Mouse (Mus musculus) forebrain, embryonic 12.5 days (tissue): ENCODE data around the gene Hmces. TPM values are rescaled to one million over a fixed set of nuclear protein-coding genes. Genes with fewer than 3 reads are reported as not detected.

Experiments
- ATAC-seq: fragments of 200-750 bp; cut with Nextera tagmentation; 2 replicates; pipeline ENCODE4 v1.8.0; 2017; ENCODE audit warnings: moderate TSS enrichment; ENCODE audit not compliant: low FRiP score
- H3K27ac ChIP-seq: fragments of 300-500 bp; sonication (generic); 2 replicates; pipeline ENCODE4 v1.5.1; 2016; ENCODE audit warnings: mild to moderate bottlenecking
- H3K27me3 ChIP-seq: fragments of 300-500 bp; sonication (generic); 2 replicates; pipeline ENCODE4 v1.6.1; 2016; ENCODE audit warnings: mild to moderate bottlenecking
- H3K36me3 ChIP-seq: fragments of 300-500 bp; sonication (generic); replicated peaks from 2 replicates; pipeline ENCODE4 v1.6.1; 2016; ENCODE audit warnings: mild to moderate bottlenecking
- H3K4me1 ChIP-seq: fragments of 300-500 bp; sonication (generic); 2 replicates; pipeline ENCODE4 v1.6.1; 2016
- H3K4me2 ChIP-seq: fragments of 300-500 bp; sonication (generic); 2 replicates; pipeline ENCODE4 v1.6.1; 2016; ENCODE audit warnings: mild to moderate bottlenecking, moderate library complexity
- H3K4me3 ChIP-seq: fragments of 300-500 bp; sonication (generic); replicated peaks from 2 replicates; pipeline ENCODE4 v1.5.1; 2016; ENCODE audit warnings: mild to moderate bottlenecking
- H3K9ac ChIP-seq: fragments of 300-500 bp; sonication (generic); 2 replicates; pipeline ENCODE4 v1.6.1; 2016; ENCODE audit warnings: mild to moderate bottlenecking
- H3K9me3 ChIP-seq: fragments of 300-500 bp; sonication (generic); 2 replicates; pipeline ENCODE4 v1.6.1; 2016
- WGBS: fragments of 180-500 bp; shearing (Covaris S2); methylation state at CpG from one replicate; pipeline ENCODE4 v1.1.7; 2016; 5-methylcytosine and 5-hydroxymethylcytosine counted together
- polyA plus RNA-seq: library from polyadenylated mRNA; unstranded; fragments of >200 nt; fragmentation: Nextera tagmentation; extraction: Ambion mirVana; gene quantifications from 2 replicates; pipeline ENCODE4 v1.2.1, GENCODE M21; 2016

Hmces gene
- 52.5 and 53.3 TPM in 2 replicates for polyA plus RNA-seq

- WGBS = under 1% methylated on average over 60 of the region's 62 CpGs
- Histone ChIP-seq H3K4me2 (peak within 1 kb of the TSS; percentile 90), H3K4me1 (peaks cover 21% of the 10 kb centered on the region), H3K27me3 (no peaks in the 10 kb centered on the region), H3K9ac (peak within 1 kb of the TSS; percentile 85), H3K27ac (peak within 1 kb of the TSS; percentile 82), H3K36me3 (peaks cover 65% of the 10 kb centered on the region), H3K9me3 (no peaks in the 10 kb centered on the region), H3K4me3 (peak within 1 kb of the TSS; percentile 72)
- peak; percentile 90 for ATAC-seq
Observed at GRCm38 (mm10) chr6:87913661-87914325, at the start of gene Hmces. Gene Hmces, plus strand, starts transcription at chr6:87913935.

GRCm38 (mm10) chr6:87866211-87866610 is 47.5 kb upstream of the Hmces start:
- Histone ChIP-seq H3K9ac (no peak overlapping the region), H3K27ac (no peak overlapping the region), H3K36me3 (no peaks in the 10 kb centered on the region), H3K27me3 (peaks cover 3% of the 10 kb centered on the region; the same call in 1 of the 2 replicates), H3K4me3 (no peak overlapping the region), H3K4me1 (no peaks in the 10 kb centered on the region), H3K4me2 (no peak overlapping the region), H3K9me3 (no peaks in the 10 kb centered on the region)
- ATAC-seq = no peak
- WGBS = 90% methylated on average over 6 of the region's 6 CpGs

GRCm38 (mm10) chr6:87867256-87867655 is 46.5 kb upstream of the Hmces start:
- Histone ChIP-seq H3K9ac (no peak overlapping the region), H3K27me3 (no peaks in the 10 kb centered on the region), H3K4me2 (no peak overlapping the region), H3K4me3 (no peak overlapping the region), H3K27ac (no peak overlapping the region), H3K36me3 (no peaks in the 10 kb centered on the region), H3K9me3 (no peaks in the 10 kb centered on the region), H3K4me1 (no peaks in the 10 kb centered on the region)
- ATAC-seq = no peak
- 82% methylated on average over 2 of the region's 2 CpGs for WGBS

GRCm38 (mm10) chr6:87868871-87869506 is 44.7 kb upstream of the Hmces start:
- no peaks in the 10 kb centered on the region for H3K4me1 ChIP-seq
- WGBS = 84% methylated on average over 9 of the region's 9 CpGs
- H3K4me2 ChIP-seq = no peak overlapping the region
- H3K27ac ChIP-seq = no peak overlapping the region
- H3K36me3 ChIP-seq = no peaks in the 10 kb centered on the region
- H3K4me3 ChIP-seq = no peak overlapping the region
- no peak overlapping the region for H3K9ac ChIP-seq
- ATAC-seq = no peak
- no peaks in the 10 kb centered on the region for H3K27me3 ChIP-seq
- H3K9me3 ChIP-seq = no peaks in the 10 kb centered on the region

GRCm38 (mm10) chr6:87870440-87870839 is 43.3 kb upstream of the Hmces start:
- Histone ChIP-seq H3K9me3 (no peaks in the 10 kb centered on the region), H3K36me3 (no peaks in the 10 kb centered on the region), H3K27me3 (no peaks in the 10 kb centered on the region), H3K4me3 (no peak overlapping the region), H3K4me2 (no peak overlapping the region), H3K4me1 (no peaks in the 10 kb centered on the region), H3K27ac (no peak overlapping the region), H3K9ac (no peak overlapping the region)
- 88% methylated on average over 1 of the region's 1 CpGs for WGBS
- no peak for ATAC-seq

GRCm38 (mm10) chr6:87871240-87871639 is 42.5 kb upstream of the Hmces start:
- Histone ChIP-seq H3K4me1 (no peaks in the 10 kb centered on the region), H3K4me2 (no peak overlapping the region), H3K36me3 (no peaks in the 10 kb centered on the region), H3K9me3 (no peaks in the 10 kb centered on the region), H3K4me3 (no peak overlapping the region), H3K27ac (no peak overlapping the region), H3K9ac (no peak overlapping the region), H3K27me3 (no peaks in the 10 kb centered on the region)
- no peak for ATAC-seq
- WGBS = 89% methylated on average over 7 of the region's 7 CpGs

- no peak overlapping the region for H3K4me2 ChIP-seq
- no peak for ATAC-seq
- no peak overlapping the region for H3K27ac ChIP-seq
- H3K9me3 ChIP-seq = no peaks in the 10 kb centered on the region
- H3K36me3 ChIP-seq = no peaks in the 10 kb centered on the region
- no peaks in the 10 kb centered on the region for H3K27me3 ChIP-seq
- no peak overlapping the region for H3K4me3 ChIP-seq
- H3K4me1 ChIP-seq = no peaks in the 10 kb centered on the region
- 46% methylated on average over 1 of the region's 1 CpGs for WGBS
- no peak overlapping the region for H3K9ac ChIP-seq
Observed at GRCm38 (mm10) chr6:87873104-87873503, 40.6 kb upstream of the Hmces start.

- 78% methylated on average over 2 of the region's 2 CpGs for WGBS
- no peak overlapping the region for H3K4me2 ChIP-seq
- H3K36me3 ChIP-seq = no peaks in the 10 kb centered on the region
- no peak for ATAC-seq
- H3K9me3 ChIP-seq = no peaks in the 10 kb centered on the region
- no peaks in the 10 kb centered on the region for H3K4me1 ChIP-seq
- no peak overlapping the region for H3K27ac ChIP-seq
- no peak overlapping the region for H3K9ac ChIP-seq
- no peak overlapping the region for H3K4me3 ChIP-seq
- H3K27me3 ChIP-seq = no peaks in the 10 kb centered on the region; the same call in 1 of the 2 replicates
Observed at GRCm38 (mm10) chr6:87873963-87874362, 39.8 kb upstream of the Hmces start.

- no peak for ATAC-seq
- 82% methylated on average over 1 of the region's 1 CpGs for WGBS
- Histone ChIP-seq H3K9me3 (no peaks in the 10 kb centered on the region), H3K27ac (no peak overlapping the region), H3K4me2 (no peak overlapping the region), H3K27me3 (no peaks in the 10 kb centered on the region; the same call in 1 of the 2 replicates), H3K36me3 (no peaks in the 10 kb centered on the region), H3K9ac (no peak overlapping the region), H3K4me1 (no peaks in the 10 kb centered on the region), H3K4me3 (no peak overlapping the region)
Observed at GRCm38 (mm10) chr6:87875083-87875482, 38.7 kb upstream of the Hmces start.

- no peak overlapping the region for H3K4me2 ChIP-seq
- no peak overlapping the region for H3K9ac ChIP-seq
- H3K4me1 ChIP-seq = no peaks in the 10 kb centered on the region
- WGBS = 88% methylated on average over 7 of the region's 7 CpGs
- H3K4me3 ChIP-seq = no peak overlapping the region
- H3K27me3 ChIP-seq = peaks cover 4% of the 10 kb centered on the region; the same call in 1 of the 2 replicates
- no peaks in the 10 kb centered on the region for H3K36me3 ChIP-seq
- H3K27ac ChIP-seq = no peak overlapping the region
- ATAC-seq = no peak
- no peaks in the 10 kb centered on the region for H3K9me3 ChIP-seq
Observed at GRCm38 (mm10) chr6:87875562-87875961, 38.2 kb upstream of the Hmces start.

- H3K27ac ChIP-seq = no peak overlapping the region
- H3K4me3 ChIP-seq = no peak overlapping the region
- H3K27me3 ChIP-seq = peaks cover 5% of the 10 kb centered on the region; the same call in 1 of the 2 replicates
- no peak overlapping the region for H3K9ac ChIP-seq
- no peaks in the 10 kb centered on the region for H3K4me1 ChIP-seq
- H3K36me3 ChIP-seq = no peaks in the 10 kb centered on the region
- no peak overlapping the region for H3K4me2 ChIP-seq
- no peak for ATAC-seq
- no peaks in the 10 kb centered on the region for H3K9me3 ChIP-seq
- WGBS = 78% methylated on average over 13 of the region's 13 CpGs
Observed at GRCm38 (mm10) chr6:87876068-87876643, 37.6 kb upstream of the Hmces start.

- no peak overlapping the region for H3K9ac ChIP-seq
- H3K27ac ChIP-seq = no peak overlapping the region
- WGBS = 63% methylated on average over 4 of the region's 4 CpGs
- H3K36me3 ChIP-seq = no peaks in the 10 kb centered on the region
- H3K4me2 ChIP-seq = no peak overlapping the region
- no peak for ATAC-seq
- no peaks in the 10 kb centered on the region for H3K4me1 ChIP-seq
- peaks cover 5% of the 10 kb centered on the region; the same call in 1 of the 2 replicates for H3K27me3 ChIP-seq
- no peaks in the 10 kb centered on the region for H3K9me3 ChIP-seq
- H3K4me3 ChIP-seq = no peak overlapping the region
Observed at GRCm38 (mm10) chr6:87879010-87879409, 34.7 kb upstream of the Hmces start.
